Mouse (Mus musculus) brain, embryonic 14.5 days (tissue): Measurements from ENCODE around the gene Il3.

ENCODE experiments used
- CTCF ChIP-seq: fragments of 200-500 bp; IDR thresholded peaks from 2 replicates; pipeline ENCODE4 v1.5.1; 2012; ENCODE audit warnings: inconsistent platforms, mild to moderate bottlenecking, moderate library complexity, borderline replicate concordance; ENCODE audit not compliant: insufficient read depth, insufficient read length; ENCODE audit errors: extremely low read depth
- POLR2A ChIP-seq: fragments of 200-500 bp; IDR thresholded peaks from 2 replicates; pipeline ENCODE4 v1.6.1; 2012; ENCODE audit warnings: mild to moderate bottlenecking, inconsistent platforms, borderline replicate concordance; ENCODE audit not compliant: poor library complexity, insufficient read depth, insufficient read length, severe bottlenecking; ENCODE audit errors: extremely low read depth

DNA sequence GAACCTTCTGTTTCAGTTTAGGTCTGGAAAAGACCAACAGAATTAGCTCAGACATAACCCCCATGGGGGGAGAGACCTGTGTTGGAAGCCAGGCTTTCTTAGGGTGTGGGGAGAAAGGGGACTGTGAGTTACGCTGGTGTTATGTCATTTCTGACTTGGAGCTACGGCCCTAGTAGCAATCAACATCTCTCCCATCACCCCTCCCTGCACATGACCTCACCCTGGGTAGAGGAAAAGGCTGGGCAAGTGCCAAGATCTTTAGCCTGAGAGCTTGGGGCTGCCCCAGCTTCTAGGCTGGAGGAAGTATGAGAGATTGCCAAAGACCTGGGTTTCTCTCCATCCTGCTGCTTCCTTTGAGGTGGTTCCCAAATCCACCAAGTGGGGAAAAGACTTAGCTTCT is 30.1 kb downstream of the Il3 start:
- no peak for TF ChIP-seq POLR2A
- TF ChIP-seq CTCF: no peak
